In genomic region chr13:20316139-20316538, GRCm38 (mm10) we compare ENCODE assay signal across 17 mouse cellular contexts.
DNase-seq lines count a peak whose midpoint lies in the region; ATAC-seq and TF ChIP-seq lines count a peak whose summit lies in the region.
"Had no signal": no experiment of that assay in that cellular context is flagged by ENCODE, and none has a peak within 500 bp of the region (broad histone marks: within the 10 kb centered on the region; RNA-seq: fewer than 3 reads in every experiment).

No protein-coding gene starts in this region.

- H3K27ac ChIP-seq in cerebellum, adult 2 months (ENCODE audit: insufficient read depth, low read length), result no peak overlapping the region
- H3K27ac ChIP-seq in hindbrain, embryonic 13.5 days, result 0 out of 2 replicates have a peak overlapping the region, but pooled peaks have one; percentile 44
- no peak overlapping the region for H3K27ac ChIP-seq in hindbrain, embryonic 12.5 days
- H3K27ac ChIP-seq in midbrain, embryonic 11.5 days (ENCODE audit: low read depth, low read length), result no peak overlapping the region
- H3K27ac ChIP-seq in midbrain, embryonic 10.5 days (replicated peaks), result no peak overlapping the region
- H3K27ac ChIP-seq: embryonic facial prominence, embryonic 13.5 days; midbrain, embryonic 15.5 days had no signal

- H3K9ac ChIP-seq in hindbrain, embryonic 13.5 days, result no peak overlapping the region
- H3K9ac ChIP-seq in hindbrain, embryonic 12.5 days, result no peak overlapping the region
- H3K9ac ChIP-seq in midbrain, embryonic 11.5 days (ENCODE audit: low read length), result no peak overlapping the region
- H3K9ac ChIP-seq: embryonic facial prominence, embryonic 13.5 days; midbrain, embryonic 15.5 days had no signal

- H3K9me3 ChIP-seq in hindbrain, embryonic 13.5 days, result no peaks in the 10 kb centered on the region
- H3K9me3 ChIP-seq in hindbrain, embryonic 12.5 days (replicated peaks), result no peaks in the 10 kb centered on the region
- H3K9me3 ChIP-seq in midbrain, embryonic 11.5 days (ENCODE audit: control insufficient read depth, low read length), result no peaks in the 10 kb centered on the region
- H3K9me3 ChIP-seq in midbrain, embryonic 10.5 days (replicated peaks), result no peaks in the 10 kb centered on the region
- H3K9me3 ChIP-seq: embryonic facial prominence, embryonic 13.5 days; midbrain, embryonic 15.5 days had no signal

- H3K4me3 ChIP-seq in cerebellum, adult 2 months (replicated peaks; ENCODE audit: insufficient read depth, low read depth, low read length), result peak overlapping the region; percentile 52
- H3K4me3 ChIP-seq in hindbrain, embryonic 13.5 days, result no peak overlapping the region
- no peak overlapping the region for H3K4me3 ChIP-seq in hindbrain, embryonic 12.5 days
- no peak overlapping the region for H3K4me3 ChIP-seq in midbrain, embryonic 11.5 days (ENCODE audit: low read depth, low read length)
- no peak overlapping the region for H3K4me3 ChIP-seq in midbrain, embryonic 10.5 days
- H3K4me3 ChIP-seq: embryonic facial prominence, embryonic 13.5 days; midbrain, embryonic 15.5 days had no signal

- no peaks in the 10 kb centered on the region for H3K36me3 ChIP-seq in hindbrain, embryonic 13.5 days
- no peaks in the 10 kb centered on the region for H3K36me3 ChIP-seq in hindbrain, embryonic 12.5 days
- H3K36me3 ChIP-seq in midbrain, embryonic 11.5 days (ENCODE audit: control insufficient read depth, insufficient read depth, low read length), result no peaks in the 10 kb centered on the region
- no peaks in the 10 kb centered on the region for H3K36me3 ChIP-seq in midbrain, embryonic 10.5 days
- H3K36me3 ChIP-seq: embryonic facial prominence, embryonic 13.5 days; midbrain, embryonic 15.5 days had no signal

- no peaks in the 10 kb centered on the region for H3K4me1 ChIP-seq in cerebellum, adult 2 months (ENCODE audit: control insufficient read depth, insufficient read depth, low read length)
- peaks cover 16% of the 10 kb centered on the region for H3K4me1 ChIP-seq in hindbrain, embryonic 13.5 days (replicated peaks)
- peaks cover 6% of the 10 kb centered on the region; the same call in 1 of the 2 replicates for H3K4me1 ChIP-seq in hindbrain, embryonic 12.5 days
- H3K4me1 ChIP-seq in midbrain, embryonic 11.5 days (ENCODE audit: control insufficient read depth, insufficient read depth, low read length), result no peaks in the 10 kb centered on the region
- H3K4me1 ChIP-seq in midbrain, embryonic 10.5 days, result 0 out of 2 replicates have a peak, but pooled peaks cover 5% of the 10 kb centered on the region
- H3K4me1 ChIP-seq: embryonic facial prominence, embryonic 13.5 days had no signal

- no peaks in the 10 kb centered on the region for H3K27me3 ChIP-seq in cerebellum, adult 2 months (ENCODE audit: control insufficient read depth, insufficient read depth, low read length)
- no peaks in the 10 kb centered on the region for H3K27me3 ChIP-seq in hindbrain, embryonic 13.5 days
- no peaks in the 10 kb centered on the region for H3K27me3 ChIP-seq in hindbrain, embryonic 12.5 days
- no peaks in the 10 kb centered on the region for H3K27me3 ChIP-seq in midbrain, embryonic 11.5 days (ENCODE audit: control insufficient read depth, insufficient read depth, low read length)
- H3K27me3 ChIP-seq in midbrain, embryonic 10.5 days (ENCODE audit: low read depth, poor library complexity, severe bottlenecking), result no peaks in the 10 kb centered on the region
- H3K27me3 ChIP-seq: CH12.LX; embryonic facial prominence, embryonic 13.5 days; midbrain, embryonic 15.5 days had no signal

- WGBS in cerebellum, adult 2 months, result 14% methylated on average over 11 of the region's 11 CpGs
- WGBS in hindbrain, embryonic 13.5 days, result 72% methylated on average over 11 of the region's 11 CpGs
- WGBS in hindbrain, embryonic 12.5 days, result 86% methylated on average over 11 of the region's 11 CpGs
- 92% methylated on average over 11 of the region's 11 CpGs for WGBS in midbrain, embryonic 11.5 days
- 91% methylated on average over 11 of the region's 11 CpGs for WGBS in midbrain, embryonic 10.5 days

- H3K4me2 ChIP-seq in hindbrain, embryonic 13.5 days, result no peak overlapping the region
- no peak overlapping the region for H3K4me2 ChIP-seq in hindbrain, embryonic 12.5 days (replicated peaks)
- no peak overlapping the region for H3K4me2 ChIP-seq in midbrain, embryonic 11.5 days
- H3K4me2 ChIP-seq: embryonic facial prominence, embryonic 13.5 days; midbrain, embryonic 15.5 days had no signal

- TF ChIP-seq CTCF in cerebellum, adult 2 months (IDR thresholded peaks at IDR 0.05; ENCODE audit: borderline replicate concordance, insufficient read depth, low read depth, low read length), result no peak

- ATAC-seq in cerebellum, adult (ENCODE audit: insufficient number of reproducible peaks, low FRiP score, low TSS enrichment), result no peak
- no peak for ATAC-seq in hindbrain, embryonic 13.5 days (ENCODE audit: low FRiP score)
- no peak for ATAC-seq in hindbrain, embryonic 12.5 days (ENCODE audit: low FRiP score)
- ATAC-seq in midbrain, embryonic 11.5 days (ENCODE audit: low FRiP score), result no peak
- ATAC-seq in frontal cortex, adult (ENCODE audit: low TSS enrichment), result no peak
- ATAC-seq: midbrain, embryonic 15.5 days had no signal

- no peak for TF ChIP-seq POLR2A in cerebellum, adult 2 months (IDR thresholded peaks at IDR 0.05; ENCODE audit: borderline replicate concordance, insufficient read depth, low read length)

- DNase-seq in cerebellum, adult 2 months, result peak; percentile 49 to 58
- peak; percentile 64 for DNase-seq in midbrain, embryonic 11.5 days (ENCODE audit: low spot score, missing footprints)
- DNase-seq in midbrain, embryonic 10.5 days (ENCODE audit: low spot score), result no peak
- DNase-seq in cerebellum, postnatal 36 days, result peak; percentile 38 to 39
- DNase-seq: adrenal gland, postnatal 14 days; gastrocnemius, postnatal 25 days; kidney, adult 11 months; liver; lung, postnatal 10 days; thymus, postnatal 14 days had no signal
